Mouse (Mus musculus): ENCODE measurements around the gene Tubg1. TPM values are rescaled to one million over a fixed set of nuclear protein-coding genes. Genes with fewer than 3 reads are reported as not detected.

The Tubg1 gene
- polyA plus RNA-seq, 1 experiment from 2014 or later, result 63.1 TPM

- no peak overlapping the region for H3K27ac ChIP-seq (replicated peaks in 1 of 2; ENCODE audit: control insufficient read depth in 1 of 2, insufficient read depth in 1 of 2, low read depth in 2 of 2, low read length in 2 of 2)
- no peak overlapping the region for H3K9ac ChIP-seq (ENCODE audit: low read length)
- H3K36me3 ChIP-seq (ENCODE audit: control insufficient read depth, insufficient read depth, low read length), result no peaks in the 10 kb centered on the region
- no peaks in the 10 kb centered on the region for H3K9me3 ChIP-seq (ENCODE audit: control insufficient read depth, low read length)
- no peak for ATAC-seq (ENCODE audit: insufficient number of reproducible peaks, insufficient read depth, low FRiP score, low read depth)
- H3K4me1 ChIP-seq (ENCODE audit: control insufficient read depth in 2 of 2, insufficient read depth in 2 of 2, low read length in 2 of 2), result peaks cover 14 to 23% of the 10 kb centered on the region in 2 experiments
- WGBS, result 84% methylated on average over 10 of the region's 10 CpGs
- H3K27me3 ChIP-seq (ENCODE audit: control insufficient read depth, insufficient read depth, low read length), result no peaks in the 10 kb centered on the region
- H3K4me3 ChIP-seq (ENCODE audit: control insufficient read depth in 1 of 2, insufficient read depth in 1 of 2, low read depth in 1 of 2, low read length in 2 of 2), result no peak overlapping the region
- H3K4me2 ChIP-seq (ENCODE audit: low read length), result no peak overlapping the region
These were observed 22.7 kb downstream of the Tubg1 start for GRCm38 (mm10) chr11:101142215-101142967.

- Histone ChIP-seq H3K9me3 (ENCODE audit: control insufficient read depth, low read length) (no peaks in the 10 kb centered on the region), H3K4me1 (ENCODE audit: control insufficient read depth in 2 of 2, insufficient read depth in 2 of 2, low read length in 2 of 2) (peaks cover 13 to 20% of the 10 kb centered on the region in 2 experiments), H3K27ac (replicated peaks in 1 of 2; ENCODE audit: control insufficient read depth in 1 of 2, insufficient read depth in 1 of 2, low read depth in 2 of 2, low read length in 2 of 2) (no peak overlapping the region), H3K9ac (ENCODE audit: low read length) (peak overlapping the region; percentile 54; the same call in 1 of the 2 replicates), H3K27me3 (ENCODE audit: control insufficient read depth, insufficient read depth, low read length) (no peaks in the 10 kb centered on the region), H3K4me3 (ENCODE audit: control insufficient read depth in 1 of 2, insufficient read depth in 1 of 2, low read depth in 1 of 2, low read length in 2 of 2) (peak overlapping the region; percentile 7 to 32), H3K36me3 (ENCODE audit: control insufficient read depth, insufficient read depth, low read length) (no peaks in the 10 kb centered on the region), H3K4me2 (ENCODE audit: low read length) (peak overlapping the region; percentile 65)
- no peak for ATAC-seq (ENCODE audit: insufficient number of reproducible peaks, insufficient read depth, low FRiP score, low read depth)
- 25% methylated on average over 18 of the region's 19 CpGs for WGBS
These were observed 23.8 kb downstream of the Tubg1 start for GRCm38 (mm10) chr11:101143338-101144225.

GRCm38 (mm10) chr11:101146377-101146776, 26.6 kb downstream of the Tubg1 start:
- no peak overlapping the region for H3K27ac ChIP-seq (replicated peaks in 1 of 2; ENCODE audit: control insufficient read depth in 1 of 2, insufficient read depth in 1 of 2, low read depth in 2 of 2, low read length in 2 of 2)
- no peak overlapping the region for H3K4me2 ChIP-seq (ENCODE audit: low read length)
- no peaks in the 10 kb centered on the region for H3K9me3 ChIP-seq (ENCODE audit: control insufficient read depth, low read length)
- ATAC-seq (ENCODE audit: insufficient number of reproducible peaks, insufficient read depth, low FRiP score, low read depth), result no peak
- H3K9ac ChIP-seq (ENCODE audit: low read length), result no peak overlapping the region
- no peaks in the 10 kb centered on the region for H3K27me3 ChIP-seq (ENCODE audit: control insufficient read depth, insufficient read depth, low read length)
- 40% methylated on average over 10 of the region's 10 CpGs for WGBS
- no peak overlapping the region for H3K4me3 ChIP-seq (ENCODE audit: control insufficient read depth in 1 of 2, insufficient read depth in 1 of 2, low read depth in 1 of 2, low read length in 2 of 2)
- H3K36me3 ChIP-seq (ENCODE audit: control insufficient read depth, insufficient read depth, low read length), result no peaks in the 10 kb centered on the region
- H3K4me1 ChIP-seq (ENCODE audit: control insufficient read depth in 2 of 2, insufficient read depth in 2 of 2, low read length in 2 of 2), result peaks cover 7% of the 10 kb centered on the region in 2 experiments; a peak in 3 of 4 replicates

- WGBS, result 68% methylated on average over 10 of the region's 10 CpGs
- no peak overlapping the region for H3K4me2 ChIP-seq (ENCODE audit: low read length)
- no peak overlapping the region for H3K4me3 ChIP-seq (ENCODE audit: control insufficient read depth in 1 of 2, insufficient read depth in 1 of 2, low read depth in 1 of 2, low read length in 2 of 2)
- H3K9ac ChIP-seq (ENCODE audit: low read length), result no peak overlapping the region
- H3K4me1 ChIP-seq (ENCODE audit: control insufficient read depth in 2 of 2, insufficient read depth in 2 of 2, low read length in 2 of 2), result peaks cover 3 to 7% of the 10 kb centered on the region in 2 experiments; a peak in 3 of 4 replicates
- no peaks in the 10 kb centered on the region for H3K27me3 ChIP-seq (ENCODE audit: control insufficient read depth, insufficient read depth, low read length)
- no peaks in the 10 kb centered on the region for H3K9me3 ChIP-seq (ENCODE audit: control insufficient read depth, low read length)
- ATAC-seq (ENCODE audit: insufficient number of reproducible peaks, insufficient read depth, low FRiP score, low read depth), result no peak
- no peaks in the 10 kb centered on the region for H3K36me3 ChIP-seq (ENCODE audit: control insufficient read depth, insufficient read depth, low read length)
- 0 out of 4 replicates have a peak overlapping the region, but pooled peaks of 1 of the 2 experiments have one; percentile 33 for H3K27ac ChIP-seq (replicated peaks in 1 of 2; ENCODE audit: control insufficient read depth in 1 of 2, insufficient read depth in 1 of 2, low read depth in 2 of 2, low read length in 2 of 2)
These were observed 29.0 kb downstream of the Tubg1 start for GRCm38 (mm10) chr11:101148751-101149150.

- no peak overlapping the region for H3K9ac ChIP-seq (ENCODE audit: low read length)
- H3K27me3 ChIP-seq (ENCODE audit: control insufficient read depth, insufficient read depth, low read length), result no peaks in the 10 kb centered on the region
- no peak overlapping the region for H3K4me3 ChIP-seq (ENCODE audit: control insufficient read depth in 1 of 2, insufficient read depth in 1 of 2, low read depth in 1 of 2, low read length in 2 of 2)
- no peak for ATAC-seq (ENCODE audit: insufficient number of reproducible peaks, insufficient read depth, low FRiP score, low read depth)
- WGBS, result 53% methylated on average over 9 of the region's 9 CpGs
- peaks cover 0 to 7% of the 10 kb centered on the region in 2 experiments; a peak in 3 of 4 replicates for H3K4me1 ChIP-seq (ENCODE audit: control insufficient read depth in 2 of 2, insufficient read depth in 2 of 2, low read length in 2 of 2)
- H3K36me3 ChIP-seq (ENCODE audit: control insufficient read depth, insufficient read depth, low read length), result no peaks in the 10 kb centered on the region
- no peaks in the 10 kb centered on the region for H3K9me3 ChIP-seq (ENCODE audit: control insufficient read depth, low read length)
- H3K4me2 ChIP-seq (ENCODE audit: low read length), result no peak overlapping the region
- peak overlapping the region in 1 of 2 experiments; percentile 33; a peak in 1 of 4 replicates for H3K27ac ChIP-seq (replicated peaks in 1 of 2; ENCODE audit: control insufficient read depth in 1 of 2, insufficient read depth in 1 of 2, low read depth in 2 of 2, low read length in 2 of 2)
These were observed 29.7 kb downstream of the Tubg1 start for GRCm38 (mm10) chr11:101149178-101150105.

GRCm38 (mm10) chr11:101151063-101151462, 31.3 kb downstream of the Tubg1 start:
- no peaks in the 10 kb centered on the region for H3K36me3 ChIP-seq (ENCODE audit: control insufficient read depth, insufficient read depth, low read length)
- H3K27ac ChIP-seq (replicated peaks in 1 of 2; ENCODE audit: control insufficient read depth in 1 of 2, insufficient read depth in 1 of 2, low read depth in 2 of 2, low read length in 2 of 2), result no peak overlapping the region
- ATAC-seq (ENCODE audit: insufficient number of reproducible peaks, insufficient read depth, low FRiP score, low read depth), result no peak
- H3K4me3 ChIP-seq (ENCODE audit: control insufficient read depth in 1 of 2, insufficient read depth in 1 of 2, low read depth in 1 of 2, low read length in 2 of 2), result no peak overlapping the region
- H3K9me3 ChIP-seq (ENCODE audit: control insufficient read depth, low read length), result no peaks in the 10 kb centered on the region
- H3K9ac ChIP-seq (ENCODE audit: low read length), result no peak overlapping the region
- WGBS, result 48% methylated on average over 2 of the region's 2 CpGs
- H3K4me1 ChIP-seq (ENCODE audit: control insufficient read depth in 2 of 2, insufficient read depth in 2 of 2, low read length in 2 of 2), result peaks cover 3 to 10% of the 10 kb centered on the region in 2 experiments
- no peak overlapping the region for H3K4me2 ChIP-seq (ENCODE audit: low read length)
- H3K27me3 ChIP-seq (ENCODE audit: control insufficient read depth, insufficient read depth, low read length), result no peaks in the 10 kb centered on the region

- no peaks in the 10 kb centered on the region for H3K9me3 ChIP-seq (ENCODE audit: control insufficient read depth, low read length)
- no peaks in the 10 kb centered on the region for H3K27me3 ChIP-seq (ENCODE audit: control insufficient read depth, insufficient read depth, low read length)
- no peak for ATAC-seq (ENCODE audit: insufficient number of reproducible peaks, insufficient read depth, low FRiP score, low read depth)
- peaks cover 5 to 13% of the 10 kb centered on the region in 2 experiments for H3K4me1 ChIP-seq (ENCODE audit: control insufficient read depth in 2 of 2, insufficient read depth in 2 of 2, low read length in 2 of 2)
- no peak overlapping the region for H3K27ac ChIP-seq (replicated peaks in 1 of 2; ENCODE audit: control insufficient read depth in 1 of 2, insufficient read depth in 1 of 2, low read depth in 2 of 2, low read length in 2 of 2)
- H3K4me2 ChIP-seq (ENCODE audit: low read length), result no peak overlapping the region
- H3K36me3 ChIP-seq (ENCODE audit: control insufficient read depth, insufficient read depth, low read length), result no peaks in the 10 kb centered on the region
- no peak overlapping the region for H3K9ac ChIP-seq (ENCODE audit: low read length)
- 81% methylated on average over 1 of the region's 1 CpGs for WGBS
- H3K4me3 ChIP-seq (ENCODE audit: control insufficient read depth in 1 of 2, insufficient read depth in 1 of 2, low read depth in 1 of 2, low read length in 2 of 2), result no peak overlapping the region
These were observed 33.1 kb downstream of the Tubg1 start for GRCm38 (mm10) chr11:101152825-101153224.
